Mouse (Mus musculus) neural tube, embryonic 13.5 days (tissue): Measurements from ENCODE around the gene Kat8. TPM values are rescaled to one million over a fixed set of nuclear protein-coding genes. Genes with fewer than 3 reads are reported as not detected.

Experiments
- ATAC-seq: fragments of 200-750 bp; cut with Nextera tagmentation; 2 replicates; pipeline ENCODE4 v1.8.0; 2017; ENCODE audit warnings: low read depth, mild to moderate bottlenecking, moderate TSS enrichment, moderate library complexity
- H3K27ac ChIP-seq: fragments of 300-500 bp; sonication (generic); replicated peaks from 2 replicates; pipeline ENCODE4 v1.5.1; 2015; ENCODE audit warnings: moderate library complexity, mild to moderate bottlenecking, inconsistent platforms
- H3K27me3 ChIP-seq: fragments of 300-500 bp; sonication (generic); 2 replicates; pipeline ENCODE4 v1.6.1; 2015; ENCODE audit warnings: mild to moderate bottlenecking, inconsistent platforms
- H3K36me3 ChIP-seq: fragments of 300-500 bp; sonication (generic); 2 replicates; pipeline ENCODE4 v1.6.1; 2015; ENCODE audit warnings: mild to moderate bottlenecking, inconsistent platforms
- H3K4me1 ChIP-seq: fragments of 300-500 bp; sonication (generic); replicated peaks from 2 replicates; pipeline ENCODE4 v1.6.1; 2015; ENCODE audit warnings: inconsistent platforms
- H3K4me2 ChIP-seq: fragments of 300-500 bp; sonication (generic); 2 replicates; pipeline ENCODE4 v1.6.1; 2015; ENCODE audit warnings: inconsistent platforms, mild to moderate bottlenecking, moderate library complexity
- H3K4me3 ChIP-seq: fragments of 300-500 bp; sonication (generic); 2 replicates; pipeline ENCODE4 v1.5.1; 2015; ENCODE audit warnings: mild to moderate bottlenecking, inconsistent platforms
- H3K9ac ChIP-seq: fragments of 300-500 bp; sonication (generic); 2 replicates; pipeline ENCODE4 v1.6.1; 2015; ENCODE audit warnings: moderate library complexity, mild to moderate bottlenecking, inconsistent platforms
- H3K9me3 ChIP-seq: fragments of 300-500 bp; sonication (generic); 2 replicates; pipeline ENCODE4 v1.6.1; 2016; ENCODE audit warnings: inconsistent platforms
- WGBS: fragments of 180-500 bp; shearing (Covaris S2); methylation state at CpG from one replicate; pipeline ENCODE4 v1.1.7; 2015; 5-methylcytosine and 5-hydroxymethylcytosine counted together
- polyA plus RNA-seq: library from polyadenylated mRNA; unstranded; fragments of >200 nt; fragmentation: Nextera tagmentation; extraction: Ambion mirVana; gene quantifications from 2 replicates; pipeline ENCODE4 v1.2.1, GENCODE M21; 2015

The Kat8 gene
- polyA plus RNA-seq, 1 experiment from 2014 or later, result 47.1 TPM

- Histone ChIP-seq H3K4me1 (peaks cover 11% of the 10 kb centered on the region), H3K36me3 (no peaks in the 10 kb centered on the region), H3K4me2 (no peak overlapping the region), H3K9ac (no peak overlapping the region), H3K9me3 (no peaks in the 10 kb centered on the region), H3K27ac (no peak overlapping the region), H3K4me3 (no peak overlapping the region), H3K27me3 (no peaks in the 10 kb centered on the region)
- ATAC-seq, result no peak
- 49% methylated on average over 7 of the region's 7 CpGs for WGBS
Observed at GRCm38 (mm10) chr7:127899997-127900396, 12.3 kb upstream of the Kat8 start.

GRCm38 (mm10) chr7:127901772-127902171 is 10.5 kb upstream of the Kat8 start:
- no peaks in the 10 kb centered on the region for H3K9me3 ChIP-seq

GRCm38 (mm10) chr7:127903971-127904796 is 8.1 kb upstream of the Kat8 start, which contains the start of gene Bckdk:
TSS of gene Bckdk (plus strand) at chr7:127904082.
- Histone ChIP-seq H3K27me3 (no peaks in the 10 kb centered on the region), H3K9me3 (no peaks in the 10 kb centered on the region), H3K4me2 (peak within 1 kb of the TSS; percentile 83), H3K36me3 (peaks cover 40% of the 10 kb centered on the region), H3K27ac (peak within 1 kb of the TSS; percentile 88), H3K4me3 (peak within 1 kb of the TSS; percentile 66), H3K4me1 (peaks cover 15% of the 10 kb centered on the region), H3K9ac (peak within 1 kb of the TSS; percentile 87)
- peak; percentile 94 for ATAC-seq
- 6% methylated on average over 38 of the region's 38 CpGs for WGBS

More at GRCm38 (mm10) chr7:127901772-127902171, 10.5 kb upstream of the Kat8 start:
- no peak overlapping the region for H3K27ac ChIP-seq
- no peak overlapping the region for H3K4me3 ChIP-seq
- peaks cover 15% of the 10 kb centered on the region for H3K4me1 ChIP-seq
- peaks cover 15% of the 10 kb centered on the region for H3K36me3 ChIP-seq
- WGBS, result 79% methylated on average over 2 of the region's 2 CpGs
- ATAC-seq, result no peak
- H3K4me2 ChIP-seq, result no peak overlapping the region
- no peaks in the 10 kb centered on the region for H3K27me3 ChIP-seq
- no peak overlapping the region for H3K9ac ChIP-seq

GRCm38 (mm10) chr7:127907939-127908338 is 4.4 kb upstream of the Kat8 start:
- no peak overlapping the region for H3K4me3 ChIP-seq
- H3K27me3 ChIP-seq, result no peaks in the 10 kb centered on the region
- H3K36me3 ChIP-seq, result peaks cover 44% of the 10 kb centered on the region
- 91% methylated on average over 12 of the region's 12 CpGs for WGBS
- peaks cover 24% of the 10 kb centered on the region for H3K4me1 ChIP-seq
- no peaks in the 10 kb centered on the region for H3K9me3 ChIP-seq
- H3K4me2 ChIP-seq, result no peak overlapping the region
- H3K9ac ChIP-seq, result no peak overlapping the region
- no peak for ATAC-seq
- H3K27ac ChIP-seq, result no peak overlapping the region

- Histone ChIP-seq H3K27ac (no peak overlapping the region), H3K9ac (no peak overlapping the region), H3K9me3 (no peaks in the 10 kb centered on the region), H3K27me3 (no peaks in the 10 kb centered on the region), H3K4me3 (no peak overlapping the region), H3K4me1 (peaks cover 30% of the 10 kb centered on the region), H3K36me3 (peaks cover 44% of the 10 kb centered on the region), H3K4me2 (no peak overlapping the region)
- 94% methylated on average over 4 of the region's 4 CpGs for WGBS
- no peak for ATAC-seq
Observed at GRCm38 (mm10) chr7:127908656-127909055, 3.7 kb upstream of the Kat8 start.

GRCm38 (mm10) chr7:127912938-127913337 is 622 bp downstream of the Kat8 start:
- Histone ChIP-seq H3K4me1 (peaks cover 15% of the 10 kb centered on the region), H3K9ac (peak overlapping the region; percentile 86), H3K36me3 (peaks cover 47% of the 10 kb centered on the region), H3K27me3 (no peaks in the 10 kb centered on the region), H3K9me3 (no peaks in the 10 kb centered on the region), H3K4me3 (peak overlapping the region; percentile 91), H3K4me2 (peak overlapping the region; percentile 69), H3K27ac (peak overlapping the region; percentile 81)
- ATAC-seq, result no peak
- 22% methylated on average over 4 of the region's 4 CpGs for WGBS

- Histone ChIP-seq H3K27me3 (no peaks in the 10 kb centered on the region), H3K4me1 (peaks cover 15% of the 10 kb centered on the region), H3K36me3 (peaks cover 46% of the 10 kb centered on the region), H3K27ac (no peak overlapping the region), H3K4me3 (no peak overlapping the region), H3K9ac (no peak overlapping the region), H3K9me3 (no peaks in the 10 kb centered on the region), H3K4me2 (no peak overlapping the region)
- no peak for ATAC-seq
- 94% methylated on average over 12 of the region's 12 CpGs for WGBS
Observed at GRCm38 (mm10) chr7:127915293-127915692, 3.0 kb downstream of the Kat8 start.

- H3K27ac ChIP-seq, result no peak overlapping the region
- no peak overlapping the region for H3K4me2 ChIP-seq
- WGBS, result 58% methylated on average over 3 of the region's 3 CpGs
- peaks cover 3% of the 10 kb centered on the region for H3K4me1 ChIP-seq
- peaks cover 74% of the 10 kb centered on the region for H3K36me3 ChIP-seq
- no peak for ATAC-seq
- no peak overlapping the region for H3K9ac ChIP-seq
- H3K27me3 ChIP-seq, result no peaks in the 10 kb centered on the region
- no peaks in the 10 kb centered on the region for H3K9me3 ChIP-seq
- H3K4me3 ChIP-seq, result no peak overlapping the region
Observed at GRCm38 (mm10) chr7:127918203-127918602, 5.9 kb downstream of the Kat8 start.

- Histone ChIP-seq H3K4me1 (no peaks in the 10 kb centered on the region), H3K36me3 (peaks cover 84% of the 10 kb centered on the region), H3K27me3 (no peaks in the 10 kb centered on the region), H3K9ac (no peak overlapping the region), H3K4me3 (no peak overlapping the region), H3K9me3 (no peaks in the 10 kb centered on the region), H3K4me2 (no peak overlapping the region), H3K27ac (no peak overlapping the region)
- 83% methylated on average over 7 of the region's 7 CpGs for WGBS
- ATAC-seq, result no peak
Observed at GRCm38 (mm10) chr7:127919290-127919689, 7.0 kb downstream of the Kat8 start.

GRCm38 (mm10) chr7:127921516-127921915 is 9.2 kb downstream of the Kat8 start:
- Histone ChIP-seq H3K9ac (no peak overlapping the region), H3K27ac (no peak overlapping the region), H3K4me3 (no peak overlapping the region), H3K9me3 (no peaks in the 10 kb centered on the region), H3K4me1 (no peaks in the 10 kb centered on the region), H3K27me3 (no peaks in the 10 kb centered on the region), H3K4me2 (no peak overlapping the region), H3K36me3 (peaks cover 90% of the 10 kb centered on the region)
- 74% methylated on average over 8 of the region's 8 CpGs for WGBS
- no peak for ATAC-seq

- no peak for ATAC-seq
- WGBS, result 83% methylated on average over 6 of the region's 6 CpGs
Observed at GRCm38 (mm10) chr7:127922451-127923275, 10.3 kb downstream of the Kat8 start.

GRCm38 (mm10) chr7:127923714-127924113 is 11.4 kb downstream of the Kat8 start:
- H3K4me2 ChIP-seq, result no peak overlapping the region
- H3K4me3 ChIP-seq, result no peak overlapping the region
- no peak overlapping the region for H3K27ac ChIP-seq
- H3K9me3 ChIP-seq, result no peaks in the 10 kb centered on the region
- peaks cover 12% of the 10 kb centered on the region for H3K27me3 ChIP-seq
- no peak for ATAC-seq
- WGBS, result 93% methylated on average over 5 of the region's 5 CpGs
- no peaks in the 10 kb centered on the region for H3K4me1 ChIP-seq
- H3K9ac ChIP-seq, result no peak overlapping the region
- H3K36me3 ChIP-seq, result peaks cover 79% of the 10 kb centered on the region

More at GRCm38 (mm10) chr7:127922451-127923275, 10.3 kb downstream of the Kat8 start:
- Histone ChIP-seq H3K9ac (no peak overlapping the region), H3K27me3 (peaks cover 1% of the 10 kb centered on the region; the same call in 1 of the 2 replicates), H3K27ac (no peak overlapping the region), H3K9me3 (no peaks in the 10 kb centered on the region), H3K36me3 (peaks cover 89% of the 10 kb centered on the region), H3K4me2 (no peak overlapping the region), H3K4me3 (no peak overlapping the region), H3K4me1 (no peaks in the 10 kb centered on the region)
